In genomic region chr2:165992270-165993172, GRCm38 (mm10) we compare ENCODE assay signal across 8 mouse cellular contexts. TPM values are rescaled to one million over a fixed set of nuclear protein-coding genes. Genes with fewer than 3 reads are reported as not detected.
DNase-seq lines count a peak whose midpoint lies in the region; ATAC-seq and TF ChIP-seq lines count a peak whose summit lies in the region.

Ncoa3 (plus strand) TSS chr2:165992636.

- TF ChIP-seq CTCF in gastrocnemius, adult 2 months (IDR thresholded peaks at IDR 0.05) = no peak
- TF ChIP-seq CTCF in hindbrain, postnatal 0 days (IDR thresholded peaks at IDR 0.05; ENCODE audit: low read depth) = no peak
- no peak; the same call in 1 of the 2 replicates for TF ChIP-seq CTCF in left cerebral cortex, adult 2 months (IDR thresholded peaks at IDR 0.05)

- peak; percentile 93 for ATAC-seq in hindbrain, postnatal 0 days
- peak; percentile 98 for ATAC-seq in megakaryocyte, adult 5-6 weeks (ENCODE audit: poor library complexity, severe bottlenecking)

- H3K27me3 ChIP-seq in hindbrain, postnatal 0 days (ENCODE audit: insufficient read depth, low read length) = no peaks in the 10 kb centered on the region

- no peaks in the 10 kb centered on the region for H3K36me3 ChIP-seq in hindbrain, postnatal 0 days (ENCODE audit: insufficient read depth, low read length)

- peak within 1 kb of the TSS; percentile 85 for H3K4me3 ChIP-seq in gastrocnemius, adult 2 months
- peak within 1 kb of the TSS; percentile 96 for H3K4me3 ChIP-seq in hindbrain, postnatal 0 days (ENCODE audit: low read length)
- H3K4me3 ChIP-seq in left cerebral cortex, adult 2 months = peak within 1 kb of the TSS; percentile 75

- H3K4me2 ChIP-seq in hindbrain, postnatal 0 days (ENCODE audit: low read depth, low read length) = peak within 1 kb of the TSS; percentile 89

- DNase-seq in T-cell, adult 2 months (ENCODE audit: low spot score) = peak; percentile 93
- DNase-seq in cerebellum, postnatal 4 days (ENCODE audit: low spot score in 2 of 2) = peak; percentile 90 to 94
- DNase-seq in gastrocnemius, adult 2 months = peak; percentile 97
- peak; percentile 97 for DNase-seq in hindbrain, postnatal 0 days (ENCODE audit: low spot score)
- peak; percentile 91 to 92 for DNase-seq in left cerebral cortex, adult 2 months (ENCODE audit: extremely low spot score in 1 of 2, low spot score in 2 of 2)
- peak; percentile 87 to 92 for DNase-seq in right cerebral cortex, adult 2 months (ENCODE audit: low spot score in 2 of 2)
- peak; percentile 95 for DNase-seq in urinary bladder, postnatal 14 days (ENCODE audit: low spot score)

- intact Hi-C loops in gastrocnemius, adult 2 months (cut with DNase I) = loop anchor here (5.0 kb wide), 2 partner anchors 40 to 795 kb away; no protein-coding TSS in a partner anchor
- intact Hi-C loops in left cerebral cortex, adult 2 months (cut with DNase I) = loop anchor here (2.0 to 5.0 kb wide), 4 partner anchors 40 to 795 kb away; no protein-coding TSS in a partner anchor

- H3K27ac ChIP-seq in gastrocnemius, adult 2 months = peak within 1 kb of the TSS; percentile 99
- peak within 1 kb of the TSS; percentile 85 for H3K27ac ChIP-seq in hindbrain, postnatal 0 days
- H3K27ac ChIP-seq in left cerebral cortex, adult 2 months = peak within 1 kb of the TSS; percentile 92

- peak within 1 kb of the TSS; percentile 89 for H3K9ac ChIP-seq in hindbrain, postnatal 0 days (replicated peaks; ENCODE audit: low read length)

- 3% methylated on average over 67 of the region's 103 CpGs for WGBS in hindbrain, postnatal 0 days

- H3K9me3 ChIP-seq in hindbrain, postnatal 0 days (ENCODE audit: low read length) = no peaks in the 10 kb centered on the region

- H3K4me1 ChIP-seq in hindbrain, postnatal 0 days (ENCODE audit: insufficient read depth, low read length) = peaks cover 3% of the 10 kb centered on the region; the same call in 1 of the 2 replicates

RNA-seq across cellular contexts. Expression of gene Ncoa3, which starts in this region (rescaled TPM):
- 10 to 100 TPM; 21.0 to 24.8 TPM for total RNA-seq in gastrocnemius, adult 2 months (2021)
- 28.3 and 29.2 TPM in 2 replicates for total RNA-seq in hindbrain, postnatal 0 days (2014; rRNA removed)
- polyA plus RNA-seq in hindbrain, postnatal 0 days (2015; fragmentation: Nextera tagmentation; extraction: Ambion mirVana) = 10.7 and 10.8 TPM in 2 replicates
- total RNA-seq in left cerebral cortex, adult 2 months (2021) = 10 to 100 TPM; 32.5 to 37.9 TPM
- 50.7 and 54.8 TPM in 2 replicates for total RNA-seq in megakaryocyte, adult 5-6 weeks (2015)
- 55.7 and 59.8 TPM in 2 replicates for total RNA-seq in megakaryocyte, adult 5-6 weeks (2017)

Comparison
In these comparisons a context has a peak if more than half of its experiments do, and no peak if none do; other contexts are left out.
1. Peak in every context shown above with its lines: DNase-seq, ATAC-seq, H3K4me3 ChIP-seq and H3K27ac ChIP-seq.